Mouse (Mus musculus) hindbrain, embryonic 13.5 days (tissue): ENCODE data around the gene Apmap. TPM values are rescaled to one million over a fixed set of nuclear protein-coding genes. Genes with fewer than 3 reads are reported as not detected.
"Not testable (repeated sequence)": the region's sequence is repeated elsewhere in the genome, so short reads cannot be mapped to it uniquely, and the experiment has no call there.

Experiments
- ATAC-seq: fragments of 200-750 bp; cut with Nextera tagmentation; 2 replicates; pipeline ENCODE4 v1.8.0; 2017; ENCODE audit warnings: moderate TSS enrichment; ENCODE audit not compliant: low FRiP score
- H3K27ac ChIP-seq: fragments of 300-500 bp; sonication (generic); 2 replicates; pipeline ENCODE4 v1.5.1; 2015; ENCODE audit warnings: inconsistent platforms, mild to moderate bottlenecking, moderate library complexity
- H3K27me3 ChIP-seq: fragments of 300-500 bp; sonication (generic); 2 replicates; pipeline ENCODE4 v1.6.1; 2015; ENCODE audit warnings: mild to moderate bottlenecking, inconsistent platforms
- H3K36me3 ChIP-seq: fragments of 300-500 bp; sonication (generic); 2 replicates; pipeline ENCODE4 v1.6.1; 2015; ENCODE audit warnings: mild to moderate bottlenecking, inconsistent platforms
- H3K4me1 ChIP-seq: fragments of 300-500 bp; sonication (generic); replicated peaks from 2 replicates; pipeline ENCODE4 v1.6.1; 2015; ENCODE audit warnings: inconsistent platforms
- H3K4me2 ChIP-seq: fragments of 300-500 bp; sonication (generic); 2 replicates; pipeline ENCODE4 v1.6.1; 2015; ENCODE audit warnings: inconsistent platforms, mild to moderate bottlenecking, moderate library complexity
- H3K4me3 ChIP-seq: fragments of 300-500 bp; sonication (generic); 2 replicates; pipeline ENCODE4 v1.5.1; 2015; ENCODE audit warnings: mild to moderate bottlenecking, inconsistent platforms
- H3K9ac ChIP-seq: fragments of 300-500 bp; sonication (generic); 2 replicates; pipeline ENCODE4 v1.6.1; 2015; ENCODE audit warnings: mild to moderate bottlenecking, inconsistent platforms
- H3K9me3 ChIP-seq: fragments of 300-500 bp; sonication (generic); 2 replicates; pipeline ENCODE4 v1.6.1; 2016; ENCODE audit warnings: inconsistent platforms
- WGBS: fragments of 180-500 bp; shearing (Covaris S2); methylation state at CpG from one replicate; pipeline ENCODE4 v1.1.7; 2015; 5-methylcytosine and 5-hydroxymethylcytosine counted together
- polyA plus RNA-seq: library from polyadenylated mRNA; unstranded; fragments of >200 nt; fragmentation: Nextera tagmentation; extraction: Ambion mirVana; gene quantifications from 2 replicates; pipeline ENCODE4 v1.2.1, GENCODE M21; 2015

Gene Apmap
- polyA plus RNA-seq, 1 experiment from 2014 or later, result 42.9 TPM

- Histone ChIP-seq H3K9ac (no peak overlapping the region), H3K4me2 (no peak overlapping the region), H3K4me1 (no peaks in the 10 kb centered on the region), H3K27me3 (no peaks in the 10 kb centered on the region), H3K4me3 (no peak overlapping the region), H3K9me3 (no peaks in the 10 kb centered on the region), H3K36me3 (no peaks in the 10 kb centered on the region), H3K27ac (no peak overlapping the region)
- ATAC-seq, result no peak
- 79% methylated on average over 2 of the region's 2 CpGs for WGBS
Measured at GRCm38 (mm10) chr2:150567051-150567450, 41.3 kb downstream of the Apmap start.

GRCm38 (mm10) chr2:150558568-150558967 is 49.8 kb downstream of the Apmap start:
- no peak overlapping the region for H3K4me3 ChIP-seq
- no peak overlapping the region for H3K4me2 ChIP-seq
- no peak overlapping the region for H3K27ac ChIP-seq
- no peaks in the 10 kb centered on the region for H3K36me3 ChIP-seq
- no peaks in the 10 kb centered on the region for H3K27me3 ChIP-seq
- no peaks in the 10 kb centered on the region for H3K9me3 ChIP-seq
- no peak for ATAC-seq
- WGBS, result 63% methylated on average over 3 of the region's 3 CpGs
- H3K9ac ChIP-seq, result no peak overlapping the region
- no peaks in the 10 kb centered on the region for H3K4me1 ChIP-seq

- H3K4me3 ChIP-seq, ATAC-seq, H3K9ac ChIP-seq, H3K4me1 ChIP-seq, H3K27me3 ChIP-seq, H3K27ac ChIP-seq, H3K9me3 ChIP-seq, H3K4me2 ChIP-seq, H3K36me3 ChIP-seq: not testable (repeated sequence)
- 86% methylated on average over 10 of the region's 10 CpGs for WGBS
Measured at GRCm38 (mm10) chr2:150549576-150549975, 58.8 kb downstream of the Apmap start.

Other genes with a start within 250 kb of the Apmap start
- gene 3300002I08Rik, start 245.8 kb downstream of the Apmap start, polyA plus RNA-seq, result 14.9 and 15.8 TPM in 2 replicates
- 8.0 and 9.3 TPM in 2 replicates for gene Zfp442, start 157.1 kb downstream of the Apmap start, polyA plus RNA-seq
- not detected in 2 replicates for gene Zfp345, start 123.5 kb downstream of the Apmap start, polyA plus RNA-seq
- gene Cst7, start 38.2 kb downstream of the Apmap start, polyA plus RNA-seq, result 0.21 and 0.40 TPM in 2 replicates
- gene Acss1, start 59.9 kb upstream of the Apmap start, polyA plus RNA-seq, result 19.8 and 20.1 TPM in 2 replicates
- gene Vsx1, start 80.8 kb upstream of the Apmap start, polyA plus RNA-seq, result 0.18 and 0.61 TPM in 2 replicates
- gene Entpd6, start 140.5 kb upstream of the Apmap start, polyA plus RNA-seq, result 49.1 and 55.8 TPM in 2 replicates
- gene Pygb, start 178.2 kb upstream of the Apmap start, polyA plus RNA-seq, result 89.3 and 94.9 TPM in 2 replicates